Mouse (Mus musculus) testis, adult 2 months (tissue): ENCODE data around the gene Galnt18.

Experiments
- CTCF ChIP-seq: fragments of 200-500 bp; IDR thresholded peaks from 2 replicates; pipeline ENCODE4 v1.5.1; 2012; ENCODE audit warnings: low read depth, mild to moderate bottlenecking, inconsistent platforms, low read length, moderate library complexity; ENCODE audit not compliant: control insufficient read depth, insufficient read depth, insufficient replicate concordance
- POLR2A ChIP-seq: fragments of 200-500 bp; IDR thresholded peaks from 2 replicates; pipeline ENCODE4 v1.6.1; 2012; ENCODE audit warnings: low read depth, mild to moderate bottlenecking, inconsistent platforms, low read length, moderate library complexity; ENCODE audit not compliant: control insufficient read depth

DNA sequence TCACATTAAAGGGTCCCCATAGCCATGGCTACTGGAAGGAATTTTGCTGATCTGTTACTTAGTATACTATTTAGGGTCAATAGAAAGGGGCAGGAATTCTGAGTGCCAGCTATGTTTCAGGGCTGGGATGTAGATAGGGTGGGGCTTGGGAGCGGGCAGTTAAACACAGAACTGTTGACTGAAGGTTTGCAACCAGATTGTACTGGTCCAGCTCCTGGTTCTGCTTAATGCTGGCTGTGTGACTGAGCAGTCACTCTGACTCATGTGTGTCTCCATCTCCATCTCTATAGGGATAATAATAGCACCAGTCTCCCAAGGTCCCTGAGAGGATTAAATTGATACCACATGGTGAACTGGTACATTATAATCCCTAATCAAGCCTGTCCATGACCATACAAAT lies 258.9 kb downstream of the Galnt18 start:
- TF ChIP-seq CTCF (no peak), POLR2A (no peak)
